Mouse (Mus musculus): ENCODE measurements around the gene Pde1a.

Gene Pde1a

DNA sequence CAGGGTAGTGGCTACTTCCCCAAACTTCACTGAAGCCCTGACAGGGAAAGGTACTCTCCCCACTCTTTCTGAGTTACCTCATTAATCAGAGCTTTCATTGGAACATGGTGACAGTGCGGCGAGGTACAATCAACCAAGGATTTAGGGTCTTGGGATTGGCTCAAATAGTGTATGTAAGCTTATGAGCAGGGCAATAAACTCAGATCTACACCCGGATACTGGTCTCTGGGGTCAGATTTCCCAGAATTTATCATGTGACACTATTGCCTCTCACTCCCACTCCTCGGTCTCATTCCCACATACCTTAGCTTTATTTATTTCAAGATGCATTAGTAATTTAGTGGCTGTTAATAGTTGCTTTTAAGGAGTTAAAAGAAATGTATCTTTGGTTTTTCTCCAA lies 303.4 kb downstream of the Pde1a start:
- DNase-seq (ENCODE audit: low read depth, low spot score) = no peak

DNA sequence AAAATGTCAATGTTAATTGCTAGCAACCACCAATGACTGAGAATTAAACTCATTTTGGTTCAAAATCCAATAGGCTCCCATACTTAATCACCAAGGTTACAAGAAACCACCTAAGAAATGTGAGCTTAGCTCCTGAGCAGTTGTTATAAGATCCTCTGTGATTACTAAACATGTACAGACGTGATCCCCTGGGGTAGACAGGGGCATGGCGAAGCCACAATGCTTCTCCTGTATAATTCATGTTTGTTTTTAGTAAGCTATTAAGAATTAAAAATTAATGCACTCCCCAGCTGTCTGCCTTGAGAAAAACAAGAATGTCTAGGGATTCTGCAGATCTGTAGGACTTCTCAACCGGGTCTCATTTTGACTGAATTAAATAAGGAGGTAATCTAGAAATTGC lies 309.7 kb downstream of the Pde1a start:
- DNase-seq (ENCODE audit: low read depth, low spot score) = no peak

DNA sequence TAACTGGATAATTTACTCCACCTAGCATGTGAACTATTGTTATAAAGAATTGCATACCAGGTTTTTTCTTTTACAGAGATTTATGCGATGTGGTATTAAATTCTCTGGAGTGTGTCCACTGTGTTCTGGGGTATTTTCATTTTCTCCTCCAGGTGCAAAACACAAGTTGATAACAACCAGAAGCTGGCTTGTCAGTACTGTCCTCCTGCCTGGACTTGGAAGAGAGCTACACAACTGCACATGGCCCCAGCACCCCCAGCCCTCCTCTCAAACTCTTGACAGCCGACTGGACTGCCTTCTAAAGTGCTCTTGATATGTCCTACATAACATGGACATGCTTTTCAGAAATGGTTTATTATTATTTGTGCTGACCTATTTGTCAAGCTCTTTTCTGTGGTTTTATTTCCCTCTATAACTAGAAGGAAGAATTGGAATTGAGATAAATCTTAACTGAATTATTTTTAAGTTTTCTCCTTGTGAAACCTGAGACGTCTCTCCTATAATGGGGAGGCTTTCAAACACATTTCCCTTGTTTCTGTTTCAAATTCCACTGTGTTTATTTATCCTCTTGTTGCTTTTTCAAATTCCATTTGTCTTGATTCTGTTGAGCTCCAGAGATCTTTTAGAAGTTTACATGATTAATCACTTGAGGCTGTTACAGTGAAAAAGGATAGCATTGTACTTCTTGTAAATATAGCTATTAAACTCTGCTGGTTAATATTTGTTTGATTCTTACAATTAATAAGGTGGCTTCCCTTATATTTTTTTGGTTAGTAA lies 313.4 kb downstream of the Pde1a start:
- DNase-seq (ENCODE audit: low read depth, low spot score) = no peak

DNA sequence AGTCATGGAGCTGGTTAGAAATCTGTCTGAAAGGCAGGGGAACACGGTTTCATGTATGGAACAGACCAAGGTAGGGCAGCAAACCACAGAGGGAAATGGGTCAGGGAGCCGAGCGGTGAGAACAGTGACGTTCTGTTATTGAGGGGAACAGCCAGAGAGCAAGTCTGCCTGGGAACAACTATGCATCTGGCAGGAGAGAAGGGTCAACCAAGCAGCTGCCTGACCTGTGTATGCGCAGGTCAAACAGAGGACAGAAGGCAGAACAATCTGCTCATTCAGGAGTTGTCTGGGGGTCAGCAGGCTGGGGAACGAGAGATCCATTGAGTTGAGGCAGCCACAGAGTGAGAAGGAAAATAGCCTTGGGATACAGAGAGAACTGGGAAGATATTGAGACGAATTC lies 330.6 kb downstream of the Pde1a start:
- no peak for DNase-seq (ENCODE audit: low read depth, low spot score)

DNA sequence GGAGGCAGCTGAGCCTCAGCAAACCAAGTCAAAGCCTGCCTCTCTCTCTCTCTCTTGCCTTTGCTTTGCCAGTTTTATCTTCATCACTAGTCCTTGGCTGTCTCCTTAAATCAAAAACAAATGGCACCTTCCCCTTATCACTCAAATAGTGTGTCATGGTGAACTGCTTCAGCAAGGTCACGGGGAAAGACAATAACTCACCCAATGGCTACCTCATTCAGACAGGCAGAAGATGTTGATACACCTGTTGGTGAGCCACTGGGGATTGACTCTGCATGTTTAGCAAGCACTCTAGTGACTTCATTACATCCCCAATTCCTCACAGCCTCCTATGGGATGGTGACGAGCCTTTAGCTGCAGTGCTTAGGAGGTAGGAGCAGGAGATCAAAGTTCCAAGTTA lies 331.8 kb downstream of the Pde1a start:
- DNase-seq (ENCODE audit: low read depth, low spot score) = no peak

DNA sequence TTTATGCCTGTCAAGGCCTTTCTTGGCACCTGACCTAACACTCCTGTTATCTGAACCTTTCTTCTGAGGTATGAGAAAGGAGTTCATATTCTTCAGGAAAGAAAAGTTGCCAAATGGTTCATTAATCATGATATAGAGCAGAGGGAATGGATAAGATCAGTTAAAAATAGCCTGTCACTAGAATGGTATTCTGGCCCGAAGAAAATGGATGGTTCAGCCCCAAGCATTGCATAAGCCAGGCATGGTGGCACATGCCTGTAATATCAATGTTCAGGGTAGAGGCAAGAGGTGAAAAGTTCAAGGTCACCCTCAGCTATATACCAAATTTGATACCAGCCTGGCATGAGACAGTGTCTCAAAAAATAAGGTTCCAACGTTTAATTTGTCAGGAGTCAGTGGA lies 336.1 kb downstream of the Pde1a start:
- DNase-seq (ENCODE audit: low read depth, low spot score) = no peak

DNA sequence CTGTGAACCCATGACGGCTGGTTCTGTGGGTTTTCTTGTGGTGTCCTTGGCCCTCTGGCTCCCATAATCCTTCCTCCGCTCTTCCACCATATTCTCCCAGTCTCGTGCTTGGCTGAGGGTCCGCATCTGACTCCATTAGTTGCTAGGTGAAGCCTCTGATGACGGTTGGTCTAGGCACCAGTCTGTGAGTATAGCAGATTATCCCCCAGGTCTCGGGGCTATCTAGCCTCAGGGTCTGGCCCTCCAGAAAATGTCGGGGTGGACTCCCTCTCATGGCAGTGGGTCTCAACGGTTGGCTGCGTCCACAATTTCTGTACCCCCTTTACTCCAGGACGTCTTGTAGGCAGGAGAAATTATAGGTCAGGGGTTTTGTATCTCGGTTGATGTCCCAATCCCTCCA lies 342.8 kb downstream of the Pde1a start:
- no peak for DNase-seq (ENCODE audit: low read depth, low spot score)

DNA sequence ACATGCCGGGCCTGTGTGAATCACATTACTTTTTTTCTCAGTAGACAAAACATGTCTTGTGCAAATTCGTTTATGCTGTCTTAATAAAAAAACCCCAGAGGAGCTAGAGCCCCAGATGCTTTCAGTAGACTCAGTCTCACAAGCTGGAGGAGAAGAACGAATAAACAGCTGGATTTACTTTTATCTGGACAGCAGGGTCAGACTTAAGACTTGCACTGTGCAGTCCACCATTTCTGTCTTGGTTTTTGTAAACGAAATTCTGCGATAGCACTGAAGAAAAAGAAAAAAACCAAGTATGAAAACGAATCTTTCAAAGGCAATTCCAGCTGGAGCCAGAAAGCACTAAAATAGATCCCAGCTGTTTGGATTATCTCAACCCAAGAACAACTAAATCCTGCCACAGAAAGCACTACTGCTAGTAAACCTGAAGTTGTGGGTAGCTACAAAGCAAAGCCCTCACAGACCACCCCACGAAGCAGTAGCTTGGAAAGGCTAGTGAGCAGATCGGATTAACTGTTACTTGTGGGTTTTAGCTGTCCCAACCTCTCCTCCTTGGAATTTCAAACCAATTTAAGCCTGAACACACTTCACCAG lies 343.6 kb downstream of the Pde1a start:
- no peak for DNase-seq (ENCODE audit: low read depth, low spot score)
